Mouse (Mus musculus): ENCODE measurements around the gene Uggt1. TPM values are rescaled to one million over a fixed set of nuclear protein-coding genes. Genes with fewer than 3 reads are reported as not detected.
A peak's percentile ranks its signal among the peaks of the same experiment; 100 is the strongest.

Uggt1 gene
- polyA plus RNA-seq, 1 experiment from 2014 or later: 19.5 TPM

DNA sequence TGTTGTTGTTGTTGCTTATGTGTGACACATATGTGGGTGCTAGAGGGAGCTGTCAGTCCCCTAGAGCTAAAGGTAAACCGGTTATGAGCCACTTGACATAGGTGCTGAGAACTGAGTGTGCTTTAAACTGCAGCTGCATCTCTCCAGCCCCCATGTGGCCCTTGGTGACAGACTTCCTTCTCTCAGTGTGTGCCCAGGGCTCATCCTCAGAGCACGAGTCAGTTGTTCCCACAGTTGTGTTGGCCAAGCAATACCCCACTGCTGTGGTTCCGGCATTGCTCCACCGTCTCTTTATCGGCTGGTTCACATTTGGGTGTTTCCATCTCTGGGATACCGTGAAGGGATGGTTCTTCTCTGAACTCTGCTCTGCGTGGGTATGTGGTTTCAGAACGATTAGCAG lies 12.8 kb upstream of the Uggt1 start:
- 50% methylated on average over 8 of the region's 8 CpGs for WGBS (ENCODE audit: insufficient replicate concordance)
- H3K9me3 ChIP-seq (replicated peaks): no peaks in the 10 kb centered on the region
- no peaks in the 10 kb centered on the region for H3K36me3 ChIP-seq (replicated peaks)
- no peak overlapping the region for H3K4me2 ChIP-seq
- no peak overlapping the region for H3K27ac ChIP-seq (replicated peaks)
- peaks cover 10% of the 10 kb centered on the region; the same call in 1 of the 2 replicates for H3K4me1 ChIP-seq (replicated peaks)
- H3K27me3 ChIP-seq: peaks cover 24% of the 10 kb centered on the region
- no peak for ATAC-seq (ENCODE audit: insufficient read depth)
- H3K9ac ChIP-seq: no peak overlapping the region
- no peak overlapping the region for H3K4me3 ChIP-seq (replicated peaks)

DNA sequence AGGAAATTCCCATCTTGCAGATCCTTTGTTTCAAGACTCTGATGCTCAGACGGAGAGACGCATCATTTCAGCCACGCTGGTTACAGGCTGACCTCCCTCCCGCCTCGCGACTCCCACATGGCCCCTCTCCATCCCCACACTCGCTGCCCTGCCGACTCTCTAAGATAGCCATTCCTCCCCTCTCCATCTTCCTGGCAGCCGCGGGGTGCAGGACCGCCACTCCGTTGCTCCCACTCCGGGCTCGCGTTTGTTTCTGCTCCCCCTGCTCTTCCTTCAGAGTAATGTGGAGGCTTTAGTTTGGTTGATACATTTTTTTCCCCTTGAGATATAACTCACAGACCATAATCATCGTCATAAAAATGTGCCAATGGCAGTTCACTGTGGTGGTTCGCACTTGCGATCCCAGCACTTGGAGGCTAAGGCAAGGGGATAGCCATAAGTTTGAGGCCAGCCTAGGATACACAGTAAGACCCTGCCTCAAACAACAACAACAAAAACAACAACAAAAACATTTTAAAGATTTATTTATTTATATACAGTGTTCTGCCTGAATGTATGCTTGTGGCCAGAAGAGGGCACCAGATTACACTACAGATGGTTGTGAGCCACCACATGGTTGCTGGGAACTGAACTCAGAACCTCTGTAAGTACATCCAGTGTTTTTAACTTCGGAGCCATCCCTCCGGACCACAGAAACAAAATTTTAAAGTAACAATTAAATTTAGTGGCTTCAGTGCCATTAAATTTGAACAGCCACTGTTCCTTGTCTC lies 11.5 kb upstream of the Uggt1 start:
- no peaks in the 10 kb centered on the region for H3K9me3 ChIP-seq (replicated peaks)
- no peak overlapping the region for H3K27ac ChIP-seq (replicated peaks)
- no peaks in the 10 kb centered on the region for H3K36me3 ChIP-seq (replicated peaks)
- no peak overlapping the region for H3K4me2 ChIP-seq
- H3K4me3 ChIP-seq (replicated peaks): no peak overlapping the region
- peaks cover 10% of the 10 kb centered on the region; the same call in 1 of the 2 replicates for H3K4me1 ChIP-seq (replicated peaks)
- no peak for ATAC-seq (ENCODE audit: insufficient read depth)
- WGBS (ENCODE audit: insufficient replicate concordance): 51% methylated on average over 20 of the region's 20 CpGs
- peaks cover 24% of the 10 kb centered on the region for H3K27me3 ChIP-seq
- H3K9ac ChIP-seq: no peak overlapping the region

DNA sequence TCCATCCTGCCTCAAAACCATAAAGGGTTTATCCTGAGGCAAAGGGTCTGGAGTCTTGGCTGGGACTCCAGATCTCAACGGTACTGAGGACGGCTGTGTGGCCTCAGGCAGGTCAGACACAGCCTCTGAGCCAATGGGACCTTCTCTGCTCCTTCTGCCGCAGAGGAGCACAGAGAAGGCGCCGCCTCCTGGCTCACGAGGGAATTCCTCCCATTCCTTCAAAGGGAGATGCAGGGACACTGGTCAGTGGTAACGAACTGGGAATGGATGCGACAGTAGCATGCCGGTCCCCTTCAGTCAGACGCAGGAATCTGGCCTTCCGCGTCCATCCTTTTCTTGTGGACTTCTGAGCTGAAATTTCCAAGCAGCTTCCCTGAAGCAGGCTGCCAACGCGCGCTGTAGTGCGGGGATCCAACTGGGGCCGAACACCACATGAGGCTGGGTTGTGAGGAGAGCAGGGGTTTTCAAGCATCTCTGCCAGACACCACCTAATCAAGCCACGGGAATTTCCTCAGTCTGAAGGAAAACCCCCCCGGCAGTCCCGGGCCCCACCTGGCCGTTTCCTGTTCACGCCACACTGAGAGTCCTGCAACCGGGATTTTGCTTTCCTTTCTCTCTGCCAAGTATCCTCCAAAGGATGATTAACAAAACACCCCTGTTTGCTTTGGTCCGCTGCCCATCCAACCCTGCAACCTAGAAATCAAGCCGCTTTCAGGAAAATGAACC lies 10.3 kb upstream of the Uggt1 start:
- H3K4me1 ChIP-seq (replicated peaks): peaks cover 10% of the 10 kb centered on the region; the same call in 1 of the 2 replicates
- no peaks in the 10 kb centered on the region for H3K9me3 ChIP-seq (replicated peaks)
- H3K9ac ChIP-seq: no peak overlapping the region
- ATAC-seq (ENCODE audit: insufficient read depth): no peak
- 28% methylated on average over 25 of the region's 25 CpGs for whole genome bisulfite sequencing (ENCODE audit: insufficient replicate concordance)
- H3K36me3 ChIP-seq (replicated peaks): no peaks in the 10 kb centered on the region
- H3K4me2 ChIP-seq: no peak overlapping the region
- no peak overlapping the region for H3K4me3 ChIP-seq (replicated peaks)
- H3K27me3 ChIP-seq: peaks cover 24% of the 10 kb centered on the region
- H3K27ac ChIP-seq (replicated peaks): no peak overlapping the region

- no peak overlapping the region for H3K9ac ChIP-seq
- no peaks in the 10 kb centered on the region for H3K9me3 ChIP-seq (replicated peaks)
- no peak overlapping the region for H3K4me2 ChIP-seq
- no peak overlapping the region for H3K4me3 ChIP-seq (replicated peaks)
- ATAC-seq (ENCODE audit: insufficient read depth): no peak; the same call in 1 of the 2 replicates
- no peaks in the 10 kb centered on the region for H3K36me3 ChIP-seq (replicated peaks)
- no peak overlapping the region for H3K27ac ChIP-seq (replicated peaks)
- H3K27me3 ChIP-seq: peaks cover 24% of the 10 kb centered on the region
- WGBS (ENCODE audit: insufficient replicate concordance): 2% methylated on average over 6 of the region's 6 CpGs
- peaks cover 10% of the 10 kb centered on the region; the same call in 1 of the 2 replicates for H3K4me1 ChIP-seq (replicated peaks)
Measured at GRCm38 (mm10) chr1:36252791-36253190, 8.3 kb upstream of the Uggt1 start.

- Histone ChIP-seq H3K9ac (no peak overlapping the region), H3K4me2 (no peak overlapping the region), H3K27me3 (peaks cover 24% of the 10 kb centered on the region), H3K36me3 (replicated peaks) (no peaks in the 10 kb centered on the region), H3K9me3 (replicated peaks) (no peaks in the 10 kb centered on the region), H3K4me1 (replicated peaks) (peaks cover 10% of the 10 kb centered on the region; the same call in 1 of the 2 replicates), H3K27ac (replicated peaks) (no peak overlapping the region), H3K4me3 (replicated peaks) (no peak overlapping the region)
- 38% methylated on average over 9 of the region's 9 CpGs for WGBS (ENCODE audit: insufficient replicate concordance)
- no peak for ATAC-seq (ENCODE audit: insufficient read depth)
Measured at GRCm38 (mm10) chr1:36251426-36251825, 6.9 kb upstream of the Uggt1 start.

DNA sequence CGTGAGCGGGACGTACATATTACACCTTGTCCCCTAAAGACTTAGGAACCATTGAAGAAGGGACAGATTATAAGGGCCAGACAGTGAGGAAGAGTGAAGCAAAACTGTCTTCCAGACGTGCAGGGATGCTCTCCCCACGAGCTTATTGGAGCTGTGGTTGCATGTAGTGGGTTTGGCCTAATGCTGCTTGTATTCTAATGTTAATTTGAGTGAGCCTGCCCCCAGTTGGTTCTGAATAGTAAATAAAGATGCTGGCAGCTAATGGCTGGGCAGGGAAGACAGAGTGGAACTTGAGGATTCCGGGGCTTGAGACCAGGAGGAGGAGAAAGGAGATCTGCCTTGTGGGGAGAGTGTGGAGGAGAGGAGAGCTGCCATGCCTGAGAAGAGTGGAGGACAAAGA lies 2.2 kb upstream of the Uggt1 start:
- Histone ChIP-seq H3K9me3 (replicated peaks) (no peaks in the 10 kb centered on the region), H3K4me3 (replicated peaks) (no peak overlapping the region), H3K36me3 (replicated peaks) (no peaks in the 10 kb centered on the region), H3K27me3 (no peaks in the 10 kb centered on the region), H3K4me2 (no peak overlapping the region), H3K9ac (no peak overlapping the region), H3K4me1 (replicated peaks) (peaks cover 25% of the 10 kb centered on the region), H3K27ac (replicated peaks) (no peak overlapping the region)
- no peak for ATAC-seq (ENCODE audit: insufficient read depth)
- WGBS (ENCODE audit: insufficient replicate concordance): 57% methylated on average over 6 of the region's 6 CpGs

GRCm38 (mm10) chr1:36244828-36245215 lies 302 bp upstream of the Uggt1 start:
- Histone ChIP-seq H3K27ac (replicated peaks) (no peak overlapping the region), H3K4me2 (peak overlapping the region; percentile 80), H3K27me3 (no peaks in the 10 kb centered on the region), H3K9me3 (replicated peaks) (no peaks in the 10 kb centered on the region), H3K4me1 (replicated peaks) (peaks cover 35% of the 10 kb centered on the region), H3K9ac (no peak overlapping the region), H3K4me3 (replicated peaks) (peak overlapping the region; percentile 83; the same call in 1 of the 2 replicates), H3K36me3 (replicated peaks) (no peaks in the 10 kb centered on the region)
- no peak for ATAC-seq (ENCODE audit: insufficient read depth)
- WGBS (ENCODE audit: insufficient replicate concordance): 81% methylated on average over 4 of the region's 4 CpGs

GRCm38 (mm10) chr1:36243447-36244057 lies 968 bp downstream of the Uggt1 start:
- Histone ChIP-seq H3K36me3 (replicated peaks) (no peaks in the 10 kb centered on the region; the same call in 1 of the 2 replicates), H3K4me1 (replicated peaks) (peaks cover 35% of the 10 kb centered on the region), H3K9me3 (replicated peaks) (no peaks in the 10 kb centered on the region), H3K4me2 (peak overlapping the region; percentile 80), H3K27me3 (no peaks in the 10 kb centered on the region), H3K9ac (peak overlapping the region; percentile 70), H3K27ac (replicated peaks) (peak overlapping the region; percentile 81), H3K4me3 (replicated peaks) (peak overlapping the region; percentile 83)
- WGBS (ENCODE audit: insufficient replicate concordance): 2% methylated on average over 21 of the region's 21 CpGs
- ATAC-seq (ENCODE audit: insufficient read depth): peak; percentile 38

DNA sequence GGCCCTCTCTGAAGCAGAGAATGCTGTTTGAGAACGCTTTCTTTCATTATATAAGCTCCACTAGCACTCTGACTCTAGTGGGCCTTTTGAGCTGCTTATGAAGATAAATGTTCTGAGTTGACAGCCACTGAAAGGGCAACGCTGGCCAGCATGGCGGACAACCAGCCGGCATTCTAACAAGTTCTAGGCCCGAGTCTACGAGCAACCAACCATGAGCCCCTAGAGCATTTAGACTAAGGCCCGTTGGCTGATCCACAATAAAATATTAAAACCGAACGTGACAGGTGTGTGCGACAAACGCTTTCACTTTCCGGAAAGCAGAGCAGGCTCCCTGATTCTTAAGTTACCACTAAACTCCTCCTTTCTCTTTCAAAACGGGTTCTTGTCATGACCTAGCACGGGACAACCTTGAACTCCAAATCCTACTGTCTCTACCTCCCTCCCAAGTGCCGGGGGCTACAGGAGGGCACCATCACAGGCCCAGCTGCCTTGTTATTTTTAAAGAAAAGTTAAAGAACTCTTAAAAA lies 2.6 kb downstream of the Uggt1 start:
- Histone ChIP-seq H3K4me2 (no peak overlapping the region), H3K27me3 (no peaks in the 10 kb centered on the region), H3K27ac (replicated peaks) (no peak overlapping the region), H3K36me3 (replicated peaks) (no peaks in the 10 kb centered on the region; the same call in 1 of the 2 replicates), H3K4me1 (replicated peaks) (peaks cover 35% of the 10 kb centered on the region), H3K9me3 (replicated peaks) (no peaks in the 10 kb centered on the region), H3K9ac (no peak overlapping the region), H3K4me3 (replicated peaks) (no peak overlapping the region)
- ATAC-seq (ENCODE audit: insufficient read depth): no peak
- WGBS (ENCODE audit: insufficient replicate concordance): 85% methylated on average over 15 of the region's 15 CpGs

DNA sequence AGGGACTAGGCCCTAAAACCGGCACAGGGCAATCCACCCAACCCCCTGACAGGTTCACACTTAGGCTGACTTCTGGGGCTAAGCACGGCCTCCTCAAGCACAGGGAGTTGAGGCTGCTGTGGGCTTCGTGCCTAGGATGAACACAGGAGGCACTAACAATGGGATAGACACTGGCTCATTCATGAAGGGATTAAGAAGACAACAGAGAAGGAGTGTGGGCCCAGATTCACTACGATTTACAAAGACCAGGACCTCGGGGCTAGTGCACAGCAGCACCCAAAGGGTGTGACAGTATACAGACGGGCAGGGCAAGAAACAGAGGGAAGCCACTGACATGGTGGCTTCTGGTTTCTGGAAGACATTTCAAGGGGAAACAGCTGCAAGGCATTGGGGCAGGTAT lies 4.3 kb downstream of the Uggt1 start:
- Histone ChIP-seq H3K4me1 (replicated peaks) (peaks cover 35% of the 10 kb centered on the region), H3K9me3 (replicated peaks) (no peaks in the 10 kb centered on the region), H3K36me3 (replicated peaks) (peaks cover 5% of the 10 kb centered on the region; the same call in 1 of the 2 replicates), H3K9ac (no peak overlapping the region), H3K4me3 (replicated peaks) (no peak overlapping the region), H3K4me2 (no peak overlapping the region), H3K27ac (replicated peaks) (no peak overlapping the region), H3K27me3 (no peaks in the 10 kb centered on the region)
- WGBS (ENCODE audit: insufficient replicate concordance): 64% methylated on average over 6 of the region's 6 CpGs
- no peak for ATAC-seq (ENCODE audit: insufficient read depth)

DNA sequence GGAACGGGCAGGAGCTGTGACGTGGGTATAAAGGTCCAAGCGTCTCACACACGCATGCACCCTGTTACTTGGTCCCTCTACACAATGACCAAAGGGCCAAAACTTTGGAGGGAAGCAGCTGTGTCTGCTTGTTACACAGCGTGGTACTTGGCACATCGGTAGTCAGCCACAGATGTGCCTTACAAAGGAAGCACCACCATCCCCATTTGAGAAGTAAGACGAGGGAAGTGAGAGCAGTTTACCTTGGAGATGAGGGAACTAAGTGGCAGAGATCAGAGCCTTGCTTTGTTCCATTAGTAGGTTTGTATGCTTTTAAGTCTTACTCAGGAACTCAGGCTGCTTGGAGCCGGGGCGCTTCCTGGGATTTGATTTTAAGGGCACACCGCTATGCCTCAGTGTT lies 5.1 kb downstream of the Uggt1 start:
- H3K4me2 ChIP-seq: no peak overlapping the region
- peaks cover 12% of the 10 kb centered on the region for H3K36me3 ChIP-seq (replicated peaks)
- ATAC-seq (ENCODE audit: insufficient read depth): no peak
- H3K4me3 ChIP-seq (replicated peaks): no peak overlapping the region
- no peaks in the 10 kb centered on the region for H3K9me3 ChIP-seq (replicated peaks)
- no peaks in the 10 kb centered on the region for H3K27me3 ChIP-seq
- H3K9ac ChIP-seq: no peak overlapping the region
- H3K27ac ChIP-seq (replicated peaks): no peak overlapping the region
- H3K4me1 ChIP-seq (replicated peaks): peaks cover 30% of the 10 kb centered on the region
- WGBS (ENCODE audit: insufficient replicate concordance): 78% methylated on average over 10 of the region's 10 CpGs
